Mouse (Mus musculus): ENCODE results near the gene Cst9. TPM values are rescaled to one million over a fixed set of nuclear protein-coding genes. Genes with fewer than 3 reads are reported as not detected.
A peak's percentile ranks its signal among the peaks of the same experiment; 100 is the strongest.

Cst9 gene
- polyA plus RNA-seq, 1 experiment: not detected

DNA sequence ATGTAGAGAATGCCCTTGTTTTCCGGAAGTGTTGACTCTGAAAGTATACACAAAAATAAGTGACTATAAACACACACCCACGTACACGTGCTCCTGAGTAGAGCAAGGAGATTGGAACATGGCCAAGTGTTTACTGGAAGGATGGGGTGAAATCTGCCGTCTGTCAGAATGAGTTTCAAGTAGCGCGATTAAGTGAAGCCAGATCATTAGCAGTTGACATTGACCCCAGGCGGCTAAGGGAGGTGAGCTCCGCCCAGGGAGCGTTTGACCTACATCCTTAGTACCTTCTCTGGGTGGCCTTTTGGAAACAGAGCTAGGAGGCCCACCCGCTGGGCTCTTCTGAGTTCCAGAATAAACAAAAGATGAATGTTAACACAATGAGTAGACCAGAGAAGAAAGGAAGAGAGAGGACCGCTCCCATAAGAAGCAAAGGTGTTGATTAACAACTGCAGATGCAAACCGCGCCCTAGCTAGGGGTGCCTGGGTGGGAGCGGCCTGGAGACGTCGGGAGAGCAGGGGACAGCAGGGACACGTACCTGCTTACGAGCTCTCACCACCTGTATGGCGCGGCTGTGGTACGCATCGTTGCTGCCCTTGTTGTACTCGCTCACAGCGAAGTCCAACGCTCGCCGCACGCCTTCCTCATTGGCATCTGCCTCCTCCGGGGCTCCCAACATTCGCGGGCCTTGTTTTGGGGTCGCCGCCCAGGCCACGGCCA lies 39.8 kb downstream of the Cst9 start:
- H3K79me2 ChIP-seq (ENCODE audit: control insufficient read depth, insufficient read depth): peaks cover 35% of the 10 kb centered on the region
- no peak for TF ChIP-seq TCF12 (IDR thresholded peaks at IDR 0.05; ENCODE audit: insufficient read depth, poor library complexity, severe bottlenecking)
- TF ChIP-seq TCF3 (IDR thresholded peaks at IDR 0.05; ENCODE audit: insufficient read length, low read depth): no peak
- no peak for TF ChIP-seq MAX (IDR thresholded peaks at IDR 0.05; ENCODE audit: low read depth)
- TF ChIP-seq POLR2A (IDR thresholded peaks at IDR 0.05; ENCODE audit: insufficient read length, low read depth): no peak
- TF ChIP-seq POLR2AphosphoS2 (IDR thresholded peaks at IDR 0.05; ENCODE audit: insufficient read length, low read depth): no peak
- no peak for TF ChIP-seq SRF (IDR thresholded peaks at IDR 0.05; ENCODE audit: control insufficient read depth, insufficient read length, low read depth)
- no peak for TF ChIP-seq MYOG (IDR thresholded peaks at IDR 0.05; ENCODE audit: control insufficient read depth in 1 of 3, insufficient read depth in 1 of 3, insufficient read length in 2 of 3, low read depth in 2 of 3)
- TF ChIP-seq CEBPB (IDR thresholded peaks at IDR 0.05; ENCODE audit: insufficient read depth, poor library complexity, severe bottlenecking): no peak
- TF ChIP-seq REST (IDR thresholded peaks at IDR 0.05; ENCODE audit: insufficient read depth, insufficient read length): no peak
- no peak for TF ChIP-seq E2F4 (IDR thresholded peaks at IDR 0.05; ENCODE audit: insufficient read depth)
- TF ChIP-seq USF1 (IDR thresholded peaks at IDR 0.05; ENCODE audit: low read depth): no peak
- no peak for TF ChIP-seq MYOD1 (IDR thresholded peaks at IDR 0.05; ENCODE audit: control insufficient read depth in 1 of 3, insufficient read length in 2 of 3, low read depth in 2 of 3)
- peak overlapping the region; percentile 90 for H3K4me2 ChIP-seq (ENCODE audit: low read depth)
- peak overlapping the region; percentile 91 for H3K4me3 ChIP-seq
- peak overlapping the region; percentile 49 for H3ac ChIP-seq (ENCODE audit: control insufficient read depth, insufficient read length)
- H3K36me3 ChIP-seq (ENCODE audit: control insufficient read depth, insufficient read depth): peaks cover 15% of the 10 kb centered on the region
- H3K27me3 ChIP-seq (ENCODE audit: control insufficient read depth, insufficient read depth, insufficient read length): no peaks in the 10 kb centered on the region

DNA sequence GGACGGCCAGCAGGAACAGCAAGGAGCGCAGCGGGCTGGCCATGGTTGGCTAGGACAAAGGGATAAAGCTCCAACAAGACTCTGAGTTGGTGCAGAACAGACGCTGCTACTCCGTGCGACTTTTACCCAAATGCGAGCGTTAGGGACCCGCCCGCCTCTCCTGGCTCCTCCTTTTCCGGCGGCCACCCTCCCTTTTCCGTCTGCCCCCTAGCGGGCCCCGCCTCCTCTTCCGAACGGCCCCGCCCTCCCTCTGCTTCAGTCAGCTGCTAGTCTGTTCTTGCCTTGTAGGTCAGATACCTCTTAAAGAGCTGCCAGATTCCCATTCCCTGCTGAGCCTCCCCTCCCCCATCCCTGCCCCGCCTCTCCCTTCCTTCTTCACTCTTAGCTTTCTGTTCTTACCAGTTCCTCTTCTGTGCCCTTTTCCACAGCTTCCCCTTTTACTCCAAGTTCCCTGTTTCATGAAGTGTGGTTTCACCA lies 40.4 kb downstream of the Cst9 start, which contains the start of gene Cst3:
Cst3 (minus strand) TSS at position 358 of the 477 bp plus-strand sequence.
- peak within 1 kb of the TSS; percentile 91 for H3K4me3 ChIP-seq
- peak; percentile 80 for TF ChIP-seq POLR2A (IDR thresholded peaks at IDR 0.05; ENCODE audit: insufficient read length, low read depth)
- TF ChIP-seq CEBPB (IDR thresholded peaks at IDR 0.05; ENCODE audit: insufficient read depth, poor library complexity, severe bottlenecking): no peak
- no peak for TF ChIP-seq SRF (IDR thresholded peaks at IDR 0.05; ENCODE audit: control insufficient read depth, insufficient read length, low read depth)
- TF ChIP-seq POLR2AphosphoS2 (IDR thresholded peaks at IDR 0.05; ENCODE audit: insufficient read length, low read depth): peak; percentile 82
- peak in 1 of 3 experiments; percentile 34 for TF ChIP-seq MYOG (IDR thresholded peaks at IDR 0.05; ENCODE audit: control insufficient read depth in 1 of 3, insufficient read depth in 1 of 3, insufficient read length in 2 of 3, low read depth in 2 of 3)
- TF ChIP-seq TCF12 (IDR thresholded peaks at IDR 0.05; ENCODE audit: insufficient read depth, poor library complexity, severe bottlenecking): no peak
- TF ChIP-seq E2F4 (IDR thresholded peaks at IDR 0.05; ENCODE audit: insufficient read depth): no peak
- TF ChIP-seq REST (IDR thresholded peaks at IDR 0.05; ENCODE audit: insufficient read depth, insufficient read length): no peak
- TF ChIP-seq MYOD1 (IDR thresholded peaks at IDR 0.05; ENCODE audit: control insufficient read depth in 1 of 3, insufficient read length in 2 of 3, low read depth in 2 of 3): peak in 1 of 3 experiments; percentile 41

DNA sequence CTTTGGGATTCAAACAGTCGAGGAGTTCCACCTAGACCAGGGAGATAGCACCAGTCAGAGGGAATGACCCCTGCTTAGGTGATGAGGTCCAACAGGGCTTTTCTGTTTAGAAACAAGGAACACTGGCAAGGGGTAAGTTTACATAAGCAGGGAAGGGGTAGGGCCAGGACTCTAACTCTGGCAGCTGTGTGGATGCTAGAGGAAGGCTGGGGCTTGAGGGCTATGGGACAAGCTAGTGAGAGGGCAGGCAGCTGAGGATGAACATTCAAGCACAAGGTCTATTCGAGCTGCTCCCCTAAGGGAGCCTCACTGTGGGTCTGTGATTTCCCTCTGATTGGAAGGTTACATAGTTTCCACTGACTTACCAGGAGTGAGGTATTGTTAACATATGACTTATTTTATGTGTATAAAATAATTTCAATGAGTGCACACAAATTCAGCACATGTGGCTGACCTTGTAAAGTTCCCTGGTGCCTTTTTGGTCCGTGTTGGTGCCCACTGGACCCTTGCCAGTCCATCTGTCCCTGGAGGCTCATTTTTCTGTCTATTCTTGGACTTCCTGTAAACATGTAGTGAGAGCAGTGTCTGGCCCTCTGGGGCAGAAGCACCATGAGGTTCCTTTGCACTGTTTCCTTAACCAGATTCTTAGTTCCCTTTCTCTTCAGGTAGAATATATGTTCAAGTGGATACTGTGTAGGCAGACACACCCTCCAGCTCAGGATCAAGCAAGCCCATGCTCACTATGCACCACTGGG lies 42.2 kb downstream of the Cst9 start:
- no peaks in the 10 kb centered on the region for H3K27me3 ChIP-seq (ENCODE audit: control insufficient read depth, insufficient read depth, insufficient read length)
- peak overlapping the region; percentile 33 for H3K4me2 ChIP-seq (ENCODE audit: low read depth)
- TF ChIP-seq MYOD1 (IDR thresholded peaks at IDR 0.05; ENCODE audit: control insufficient read depth in 1 of 3, insufficient read length in 2 of 3, low read depth in 2 of 3) (peak in 2 of 3 experiments; percentile 27 to 40), MAX (IDR thresholded peaks at IDR 0.05; ENCODE audit: low read depth) (no peak)
- no peak overlapping the region for H3ac ChIP-seq (ENCODE audit: control insufficient read depth, insufficient read length)
- H3K79me2 ChIP-seq (ENCODE audit: control insufficient read depth, insufficient read depth): peaks cover 29% of the 10 kb centered on the region
- H3K36me3 ChIP-seq (ENCODE audit: control insufficient read depth, insufficient read depth): peaks cover 4% of the 10 kb centered on the region
- H3K4me3 ChIP-seq: no peak overlapping the region

More for the DNA sequence above, 40.4 kb downstream of the Cst9 start, which contains the start of gene Cst3:
- H3K4me2 ChIP-seq (ENCODE audit: low read depth): peak within 1 kb of the TSS; percentile 90
- H3ac ChIP-seq (ENCODE audit: control insufficient read depth, insufficient read length): peak within 1 kb of the TSS; percentile 49
- peaks cover 35% of the 10 kb centered on the region for H3K79me2 ChIP-seq (ENCODE audit: control insufficient read depth, insufficient read depth)
- no peaks in the 10 kb centered on the region for H3K27me3 ChIP-seq (ENCODE audit: control insufficient read depth, insufficient read depth, insufficient read length)
- H3K36me3 ChIP-seq (ENCODE audit: control insufficient read depth, insufficient read depth): peaks cover 13% of the 10 kb centered on the region

DNA sequence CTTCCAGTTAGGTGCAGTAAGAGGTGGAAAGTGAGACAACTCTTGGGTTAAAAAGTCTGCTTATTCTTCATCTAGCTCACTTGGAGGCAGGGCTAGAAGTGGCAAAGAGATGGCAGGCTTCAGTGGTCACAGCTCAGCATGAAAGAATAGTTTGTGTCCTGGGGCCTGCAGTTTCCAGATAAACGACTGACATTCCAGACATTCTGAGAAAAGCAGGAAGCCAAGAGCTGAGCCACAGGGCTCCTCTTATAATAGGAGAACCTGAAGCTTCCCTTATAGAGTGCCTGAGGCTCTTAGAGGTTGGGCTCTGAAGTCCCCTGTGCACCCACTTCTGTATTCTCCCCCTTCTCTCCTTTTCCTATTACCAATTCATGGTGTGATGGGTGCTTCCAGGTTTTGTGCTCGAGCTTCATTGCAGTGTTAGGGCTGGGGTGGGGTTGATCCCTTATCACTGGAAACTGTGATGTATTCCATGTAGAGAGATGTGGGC lies 43.7 kb downstream of the Cst9 start:
- peak overlapping the region; percentile 42 for H3K4me2 ChIP-seq (ENCODE audit: low read depth)
- no peak overlapping the region for H3ac ChIP-seq (ENCODE audit: control insufficient read depth, insufficient read length)
- H3K27me3 ChIP-seq (ENCODE audit: control insufficient read depth, insufficient read depth, insufficient read length): no peaks in the 10 kb centered on the region
- no peak overlapping the region for H3K4me3 ChIP-seq
- no peak for TF ChIP-seq MAX (IDR thresholded peaks at IDR 0.05; ENCODE audit: low read depth)
- no peak for TF ChIP-seq MYOG (IDR thresholded peaks at IDR 0.05; ENCODE audit: control insufficient read depth in 1 of 3, insufficient read depth in 1 of 3, insufficient read length in 2 of 3, low read depth in 2 of 3)
- TF ChIP-seq USF1 (IDR thresholded peaks at IDR 0.05; ENCODE audit: low read depth): no peak
- no peak for TF ChIP-seq REST (IDR thresholded peaks at IDR 0.05; ENCODE audit: insufficient read depth, insufficient read length)
- no peak for TF ChIP-seq TCF3 (IDR thresholded peaks at IDR 0.05; ENCODE audit: insufficient read length, low read depth)
- TF ChIP-seq POLR2A (IDR thresholded peaks at IDR 0.05; ENCODE audit: insufficient read length, low read depth): no peak
- TF ChIP-seq MYOD1 (IDR thresholded peaks at IDR 0.05; ENCODE audit: control insufficient read depth in 1 of 3, insufficient read length in 2 of 3, low read depth in 2 of 3): no peak
- TF ChIP-seq POLR2AphosphoS2 (IDR thresholded peaks at IDR 0.05; ENCODE audit: insufficient read length, low read depth): no peak
- TF ChIP-seq CEBPB (IDR thresholded peaks at IDR 0.05; ENCODE audit: insufficient read depth, poor library complexity, severe bottlenecking): no peak
- TF ChIP-seq TCF12 (IDR thresholded peaks at IDR 0.05; ENCODE audit: insufficient read depth, poor library complexity, severe bottlenecking): no peak
- TF ChIP-seq E2F4 (IDR thresholded peaks at IDR 0.05; ENCODE audit: insufficient read depth): no peak
- TF ChIP-seq SRF (IDR thresholded peaks at IDR 0.05; ENCODE audit: control insufficient read depth, insufficient read length, low read depth): no peak
- H3K79me2 ChIP-seq (ENCODE audit: control insufficient read depth, insufficient read depth): peaks cover 15% of the 10 kb centered on the region
- no peaks in the 10 kb centered on the region for H3K36me3 ChIP-seq (ENCODE audit: control insufficient read depth, insufficient read depth)

Measured in myocyte (in vitro differentiated cells).